Mouse (Mus musculus) liver (tissue): ENCODE results near the gene Sumo1.
"Not testable (repeated sequence)": the region's sequence is repeated elsewhere in the genome, so short reads cannot be mapped to it uniquely, and the experiment has no call there.

ENCODE experiments used
- DNase-seq: peaks from one replicate; pipeline ENCODE4 v3.0.0-alpha.2; 2020; ENCODE audit warnings: mixed read lengths

Sumo1 gene

GRCm38 (mm10) chr1:59670641-59671168, at the start of gene Sumo1:
Gene Sumo1 (minus strand): TSS chr1:59670834.
- peak; percentile 88 for DNase-seq

DNA sequence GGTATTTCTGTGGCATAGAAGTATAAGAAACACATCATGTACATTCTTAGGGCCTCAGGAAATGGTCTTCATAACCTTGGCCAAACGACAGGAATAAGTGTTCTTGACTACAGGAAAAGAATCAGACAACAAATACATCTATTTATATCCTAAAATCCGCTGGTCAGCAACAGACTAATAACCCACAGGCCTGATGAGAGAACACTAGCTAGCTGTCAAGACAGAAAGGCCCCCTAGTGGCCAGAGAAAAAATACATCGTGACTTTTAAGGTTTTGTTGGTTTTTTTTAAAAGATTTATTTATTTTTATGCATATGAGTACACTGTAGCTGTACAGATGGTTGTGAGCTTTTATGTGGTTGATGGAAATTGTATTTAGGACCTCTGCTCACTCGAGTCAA, 49.3 kb upstream of the Sumo1 start:
- DNase-seq, result no peak

- no peak for DNase-seq
Observed at GRCm38 (mm10) chr1:59701766-59702165, 31.1 kb upstream of the Sumo1 start.

GRCm38 (mm10) chr1:59698207-59698606, 27.6 kb upstream of the Sumo1 start:
- DNase-seq, result no peak

GRCm38 (mm10) chr1:59697751-59698150, 27.1 kb upstream of the Sumo1 start:
- no peak for DNase-seq

- DNase-seq, result no peak
Observed at GRCm38 (mm10) chr1:59690467-59690866, 19.8 kb upstream of the Sumo1 start.

DNA sequence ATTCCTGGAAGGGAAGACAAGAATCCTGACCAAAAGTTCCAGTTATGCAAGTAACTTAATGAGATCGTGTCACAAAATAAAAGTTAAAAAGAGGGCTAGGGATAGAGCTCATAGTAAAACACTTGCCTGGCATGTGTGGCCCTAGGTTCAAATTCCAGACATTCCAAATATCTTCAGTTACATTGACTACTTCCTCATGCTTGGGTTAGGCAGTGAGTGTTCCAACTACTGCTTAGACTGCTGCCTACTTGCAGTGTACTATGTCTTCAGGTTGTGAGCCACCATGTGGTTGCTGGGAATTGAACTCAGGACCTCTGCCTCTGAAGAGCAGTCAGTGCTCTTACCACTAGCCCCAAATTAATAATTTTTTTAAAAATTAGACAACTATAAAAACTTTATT, 16.9 kb upstream of the Sumo1 start:
- DNase-seq, result no peak

GRCm38 (mm10) chr1:59684819-59685755, 14.5 kb upstream of the Sumo1 start, which contains the start of gene Nop58:
Gene Nop58 (plus strand): TSS chr1:59684971.
- DNase-seq, result peak; percentile 89

- peak; percentile 19 for DNase-seq
Observed at GRCm38 (mm10) chr1:59683926-59684818, 13.5 kb upstream of the Sumo1 start.

- DNase-seq, result no peak
Observed at GRCm38 (mm10) chr1:59673661-59674060, 3.0 kb upstream of the Sumo1 start.

GRCm38 (mm10) chr1:59669962-59670630, 538 bp downstream of the Sumo1 start:
- DNase-seq, result peak; percentile 33

- DNase-seq, result no peak
Observed at GRCm38 (mm10) chr1:59668871-59669270, 1.8 kb downstream of the Sumo1 start.

- no peak for DNase-seq
Observed at GRCm38 (mm10) chr1:59663456-59664135, 7.0 kb downstream of the Sumo1 start.

DNA sequence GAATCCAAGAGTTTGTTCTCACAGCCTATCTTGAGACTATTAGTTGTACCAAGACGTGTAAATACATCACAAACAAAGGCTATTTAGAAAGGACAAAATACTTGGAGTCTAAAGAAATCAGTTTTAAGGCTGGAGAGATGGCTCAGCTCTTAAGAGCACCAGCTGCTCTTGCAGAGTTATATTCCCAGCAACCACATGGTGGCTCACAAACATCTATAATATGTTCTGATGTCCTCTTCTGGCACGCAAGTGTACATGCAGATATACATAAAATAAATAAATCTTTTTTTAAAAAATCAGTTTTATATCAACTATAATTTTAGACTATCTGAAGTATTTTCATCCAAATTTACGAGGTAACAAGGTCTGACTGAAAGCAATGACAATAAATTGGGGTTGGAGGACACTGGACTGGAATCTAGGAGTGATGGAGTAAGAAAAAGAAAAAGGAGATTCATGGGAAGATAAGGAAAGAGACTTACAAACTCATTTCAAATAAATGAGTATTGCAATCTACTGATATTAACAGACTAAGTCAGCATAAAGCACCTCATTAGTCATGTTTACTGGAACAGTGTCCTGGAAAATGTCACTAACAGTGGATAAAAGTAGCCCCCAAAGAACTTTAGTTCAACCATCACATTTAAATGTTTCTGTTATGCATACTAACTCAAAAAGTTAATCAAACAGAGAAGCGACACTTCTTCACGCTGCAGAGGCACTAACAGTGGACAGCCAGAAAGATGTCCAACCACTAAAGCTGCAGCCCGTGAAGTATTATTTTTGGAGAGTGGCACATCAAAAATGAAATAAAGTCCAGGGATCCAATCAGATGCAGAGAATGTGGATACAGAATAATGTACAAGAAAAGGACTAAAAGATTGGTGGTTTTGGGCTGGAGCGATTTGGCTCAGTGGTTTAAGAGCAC, 14.1 kb downstream of the Sumo1 start:
- DNase-seq, result no peak

GRCm38 (mm10) chr1:59653243-59653911, 17.3 kb downstream of the Sumo1 start:
- DNase-seq, result no peak

DNA sequence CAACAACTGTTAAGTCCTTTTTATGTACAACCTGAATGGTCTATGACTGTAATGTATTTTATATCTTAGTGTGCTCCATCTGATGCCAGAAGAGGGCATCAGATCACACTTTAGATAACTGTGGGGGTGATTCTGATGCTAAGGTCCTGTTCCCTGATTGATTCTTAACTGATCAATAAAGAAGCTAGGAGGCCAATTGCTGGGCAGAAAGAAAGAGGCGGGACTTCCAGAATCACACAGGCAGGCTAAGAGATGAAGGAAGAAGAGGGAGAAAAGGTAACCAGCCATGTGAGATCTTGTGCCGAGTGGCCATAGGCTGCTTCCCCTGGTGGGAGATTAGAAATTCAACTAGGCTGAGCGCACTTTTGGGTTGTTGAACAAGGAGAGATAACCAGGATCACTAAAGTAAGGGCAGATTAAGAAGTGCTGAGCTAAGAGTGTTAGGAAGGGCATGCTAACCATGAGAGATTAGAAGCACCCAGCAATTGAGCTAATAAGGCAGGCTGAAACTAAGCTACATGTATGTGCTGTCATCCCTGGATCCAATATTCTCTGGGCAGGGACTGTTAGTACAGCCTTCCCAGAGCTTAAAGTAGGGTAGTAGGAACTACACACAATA, 19.3 kb downstream of the Sumo1 start:
- DNase-seq, result no peak

GRCm38 (mm10) chr1:59646502-59646901, 24.1 kb downstream of the Sumo1 start:
- DNase-seq, result not testable (repeated sequence)

GRCm38 (mm10) chr1:59642488-59642887, 28.1 kb downstream of the Sumo1 start:
- DNase-seq, result no peak

DNA sequence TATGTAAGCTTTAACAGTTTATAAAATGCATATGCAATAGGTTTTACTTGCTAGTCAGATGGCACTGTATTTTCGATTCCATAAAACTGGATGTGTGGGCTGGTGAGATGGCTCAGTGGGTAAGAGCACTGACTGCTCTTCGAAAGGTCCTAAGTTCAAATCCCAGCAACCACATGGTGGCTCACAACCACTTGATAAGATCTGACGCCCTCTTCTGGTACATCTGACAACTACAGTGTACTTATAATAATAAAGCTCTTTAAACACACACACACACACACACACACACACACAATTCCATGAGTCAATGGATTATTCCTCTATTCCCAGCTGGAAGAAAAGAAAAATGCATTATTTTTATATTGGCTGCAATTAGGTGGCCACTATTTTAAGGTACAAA, 32.3 kb downstream of the Sumo1 start:
- DNase-seq, result no peak

GRCm38 (mm10) chr1:59636349-59636748, 34.3 kb downstream of the Sumo1 start:
- no peak for DNase-seq
